Mouse (Mus musculus) 416B (cell line): ENCODE results near the gene Kank1.

ENCODE experiments used
- DNase-seq: peaks from one replicate; pipeline ENCODE4 v3.0.0; 2011; ENCODE audit warnings: low read depth

The Kank1 gene

DNA sequence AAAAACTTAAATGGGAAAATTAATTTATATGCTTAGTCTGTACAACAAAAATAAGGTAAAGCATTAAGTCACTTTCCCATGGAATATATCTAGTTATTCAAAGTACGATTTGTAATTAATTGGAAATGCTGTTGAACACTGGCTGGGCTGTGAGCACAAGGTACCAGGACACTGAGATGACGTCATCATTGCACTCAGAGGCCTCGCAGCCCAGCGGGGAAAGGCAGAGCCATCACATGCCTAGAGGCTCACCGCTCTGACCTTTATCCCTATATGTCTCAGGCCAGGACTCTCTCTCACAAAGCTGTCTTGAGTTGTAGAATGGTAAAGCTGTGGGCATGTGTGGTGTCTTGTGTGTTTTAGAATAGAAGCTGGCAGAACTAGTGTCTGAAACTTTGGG lies 128.9 kb downstream of the Kank1 start:
- DNase-seq = no peak

DNA sequence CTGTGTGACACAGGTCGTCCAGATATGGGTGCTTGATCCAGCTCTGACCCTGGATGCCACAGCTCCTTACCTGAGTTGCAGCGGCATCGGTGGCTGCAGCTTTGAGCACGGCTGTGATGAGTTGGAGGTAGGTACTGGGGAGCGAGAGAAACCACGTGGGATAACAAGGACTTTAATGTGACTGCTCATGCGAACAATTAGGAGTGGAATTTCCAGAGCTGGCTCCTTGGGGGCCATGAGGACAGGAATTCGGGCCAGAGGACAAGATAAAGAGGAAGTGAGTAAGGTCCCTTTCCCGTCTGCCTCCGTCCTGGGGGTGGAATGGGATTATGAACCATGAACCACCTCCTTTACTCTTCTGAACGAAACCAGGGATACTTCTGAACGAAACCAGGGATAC lies 129.8 kb downstream of the Kank1 start:
- DNase-seq = no peak

DNA sequence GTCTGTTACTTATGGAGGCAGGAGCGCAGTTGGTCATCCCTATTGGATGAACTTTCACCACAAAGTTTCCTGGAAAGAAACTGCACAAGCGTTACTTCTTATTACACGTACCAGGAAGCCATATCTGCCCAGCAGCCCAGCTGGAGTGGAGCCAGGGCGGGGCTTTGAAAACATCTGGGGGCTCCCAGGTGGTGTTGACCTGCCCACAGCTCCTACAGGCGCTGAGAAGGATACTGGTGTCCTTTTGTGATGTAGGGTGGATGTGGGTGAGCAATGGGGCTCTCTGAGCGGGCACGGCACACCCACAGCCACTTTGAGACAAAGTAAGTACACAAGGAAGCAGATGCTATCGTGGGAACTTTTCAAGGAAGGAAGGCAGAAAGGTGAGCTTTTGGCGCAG lies 133.7 kb downstream of the Kank1 start:
- no peak for DNase-seq

DNA sequence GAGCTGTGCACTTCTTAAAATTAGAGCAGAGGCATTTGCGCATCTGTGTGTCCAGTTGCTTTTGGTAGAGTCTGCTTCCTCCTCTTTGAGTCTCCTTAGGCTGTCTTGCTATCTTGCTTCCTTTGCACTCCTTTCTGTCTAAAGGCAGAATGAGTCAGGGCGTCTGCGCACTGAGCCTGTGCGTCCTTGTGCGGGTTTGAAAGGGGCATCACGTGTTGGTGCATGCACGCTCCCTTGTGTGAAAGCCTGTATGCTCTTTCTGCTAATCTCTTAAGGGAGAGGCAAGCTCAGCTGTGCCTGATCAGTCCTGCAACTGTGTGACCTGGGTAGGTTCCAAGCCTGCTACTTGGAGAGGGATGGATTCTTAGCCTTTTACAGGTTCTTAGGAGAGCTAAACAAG lies 136.0 kb downstream of the Kank1 start:
- DNase-seq = no peak

DNA sequence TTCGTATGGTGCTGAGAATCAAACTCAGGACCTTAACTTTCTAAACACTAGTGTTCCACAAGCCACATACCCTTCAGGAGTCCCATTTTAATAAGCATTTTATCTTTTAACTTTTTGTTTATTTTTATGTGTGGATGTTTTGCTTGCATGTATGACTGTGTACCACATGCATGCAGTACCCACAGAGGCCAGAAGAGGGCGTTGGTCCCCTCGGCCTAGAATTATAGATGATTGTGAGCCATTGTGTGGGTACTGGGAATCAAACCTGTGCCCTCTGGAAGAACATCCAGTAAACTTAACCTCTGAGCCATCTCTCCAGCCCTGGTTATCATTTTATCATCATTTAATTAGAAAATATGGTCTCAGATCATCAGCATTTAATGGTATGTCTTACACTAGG lies 136.8 kb downstream of the Kank1 start:
- DNase-seq = no peak

DNA sequence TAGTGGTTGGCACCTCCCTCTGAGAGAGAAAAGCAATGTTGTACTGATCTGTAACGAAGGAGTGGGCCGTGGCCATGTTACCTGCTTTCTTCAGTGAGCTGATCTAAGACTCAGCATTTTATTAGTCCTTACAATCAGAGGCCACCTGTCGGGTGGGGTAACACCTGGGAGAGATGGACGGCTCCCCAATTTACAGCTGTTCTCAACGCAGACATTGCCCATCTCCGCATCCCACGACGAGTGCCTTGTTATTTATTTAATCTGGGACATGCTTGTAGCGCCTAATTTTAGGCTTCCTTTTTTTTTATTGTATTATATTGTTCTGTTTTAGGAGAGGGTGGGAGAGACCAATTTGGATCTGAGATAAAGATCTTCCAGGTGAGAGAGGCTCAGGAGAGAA lies 137.4 kb downstream of the Kank1 start:
- no peak for DNase-seq

DNA sequence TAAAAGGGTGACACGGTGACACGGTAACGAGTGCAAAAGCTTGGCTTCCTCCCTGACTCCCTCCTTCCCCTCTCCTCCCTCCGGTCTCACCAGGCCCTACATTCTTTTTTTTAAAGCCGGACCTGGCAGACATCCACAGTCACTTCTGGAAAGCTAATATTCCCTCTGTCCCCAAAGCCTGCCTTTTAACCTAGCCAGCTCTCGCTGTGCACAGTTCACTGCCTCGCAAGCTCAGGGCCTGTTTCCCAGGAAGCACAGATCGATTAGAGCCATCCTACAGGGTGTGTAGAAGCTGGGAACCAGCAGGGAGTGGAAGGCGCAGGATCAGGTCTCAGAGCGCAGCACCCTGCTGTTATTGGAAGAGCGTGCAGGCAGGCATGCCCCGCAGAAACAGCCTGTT lies 138.2 kb downstream of the Kank1 start:
- DNase-seq = no peak

DNA sequence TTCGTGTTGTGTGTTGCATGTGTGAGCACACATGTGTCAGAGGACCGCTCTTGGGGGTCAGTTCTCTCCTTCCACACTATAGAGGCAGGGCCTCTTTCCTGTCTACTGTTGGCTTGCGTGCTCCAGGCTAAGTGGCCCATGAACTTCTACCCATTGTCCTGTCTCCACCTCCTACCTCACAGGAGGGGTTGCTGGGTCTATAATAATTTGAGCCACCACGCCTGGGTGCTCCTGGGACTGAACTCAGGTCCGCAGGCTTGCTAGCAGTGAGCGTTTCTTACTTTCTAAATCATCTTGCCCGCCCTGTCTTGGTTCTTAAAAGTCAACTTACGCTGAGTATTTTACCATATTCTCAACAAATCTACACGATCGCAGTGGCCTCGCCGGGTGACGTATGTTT lies 140.1 kb downstream of the Kank1 start:
- DNase-seq = no peak

DNA sequence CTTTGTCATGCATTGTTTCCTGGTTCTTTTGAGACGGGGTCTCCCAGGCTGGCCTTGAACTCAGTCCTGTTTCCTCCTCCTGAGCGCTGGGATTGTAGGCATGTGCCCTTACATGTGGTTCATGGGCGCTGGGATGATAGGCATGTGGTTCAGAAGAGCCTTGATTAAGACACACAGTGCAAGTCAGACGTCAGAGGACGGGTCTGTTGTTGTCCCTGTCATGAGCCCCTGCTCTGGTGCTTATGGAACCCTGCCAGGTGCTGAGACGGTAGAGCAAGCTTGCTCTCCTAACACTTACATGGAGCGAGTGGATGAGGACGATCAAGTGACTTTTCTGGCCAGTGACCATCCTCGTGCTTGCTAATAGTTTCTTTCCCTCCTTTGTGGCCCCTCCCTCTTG lies 143.9 kb downstream of the Kank1 start:
- no peak for DNase-seq

DNA sequence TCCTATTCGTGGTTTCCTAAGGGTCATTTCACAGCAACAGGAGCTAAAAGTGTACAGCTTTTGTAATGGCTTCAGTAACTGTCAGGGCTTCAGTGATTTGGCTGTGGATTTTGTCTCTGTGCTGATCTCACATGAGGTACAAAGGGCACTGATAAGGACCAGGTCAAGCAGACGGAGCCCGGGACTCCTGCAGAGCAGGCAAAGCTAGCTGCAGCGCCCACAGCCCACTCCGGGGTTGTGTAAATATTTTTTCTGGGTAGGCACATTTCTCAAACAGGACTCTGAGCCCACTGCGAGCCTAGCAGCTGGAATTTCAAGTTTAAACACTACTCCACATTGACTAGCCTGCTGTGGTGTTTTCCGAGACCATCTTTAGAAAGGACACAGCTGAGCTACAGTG lies 145.2 kb downstream of the Kank1 start:
- no peak for DNase-seq

DNA sequence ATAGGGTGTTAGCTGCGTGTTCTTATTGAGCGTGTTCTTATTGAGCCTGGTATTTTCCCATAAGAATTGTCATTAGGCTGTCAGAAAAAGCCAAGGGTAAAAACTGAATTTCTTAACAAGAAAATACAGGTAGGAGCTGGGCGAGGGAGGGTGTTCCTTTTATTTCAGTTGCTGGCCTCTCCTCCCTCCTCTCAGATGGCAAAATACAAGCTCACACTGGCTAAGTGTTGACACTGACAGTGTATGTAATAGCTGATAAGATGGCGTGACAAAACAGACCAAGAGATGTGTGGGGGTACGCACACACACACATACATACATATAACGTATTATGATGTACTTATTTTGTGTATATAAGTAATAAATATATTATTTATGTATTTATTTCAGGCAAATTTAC lies 145.7 kb downstream of the Kank1 start:
- DNase-seq = no peak

DNA sequence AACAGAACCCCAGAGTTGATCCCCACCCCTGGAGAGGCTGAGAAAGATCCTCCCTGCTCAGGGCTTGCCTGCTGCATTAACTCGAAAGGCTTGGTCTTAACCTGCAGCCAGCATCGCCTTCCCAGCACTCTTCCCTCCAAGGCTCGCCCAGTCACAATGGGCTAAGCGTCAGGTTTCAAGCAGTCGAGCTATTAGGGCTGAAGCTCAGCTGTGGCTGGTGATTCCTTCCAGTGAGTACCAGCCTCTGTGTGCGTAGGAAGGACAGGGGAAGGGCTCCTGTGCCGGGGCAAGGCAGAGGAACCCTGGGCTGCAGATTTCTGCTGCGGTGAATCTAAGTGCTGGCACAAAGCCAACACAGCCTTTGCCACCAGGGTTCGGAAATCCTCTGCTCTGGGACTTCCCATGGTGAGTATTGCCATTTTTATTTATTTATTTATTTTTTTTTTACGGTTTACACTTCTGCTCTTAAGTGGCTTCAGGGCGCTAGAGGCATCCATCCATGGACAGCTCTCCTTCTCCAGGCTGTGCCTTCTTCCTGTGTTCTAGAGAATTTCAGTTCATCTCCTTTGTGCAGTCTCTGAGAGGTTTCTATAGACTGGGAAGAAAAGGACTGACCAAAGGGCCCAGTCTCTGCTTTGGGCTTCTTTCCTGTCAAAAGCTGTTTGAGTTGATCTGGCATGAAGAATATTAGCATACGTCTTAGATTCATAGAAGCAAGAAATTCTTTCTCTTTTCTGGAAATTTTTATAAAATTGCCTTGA lies 146.8 kb downstream of the Kank1 start:
- peak; percentile 25 for DNase-seq

DNA sequence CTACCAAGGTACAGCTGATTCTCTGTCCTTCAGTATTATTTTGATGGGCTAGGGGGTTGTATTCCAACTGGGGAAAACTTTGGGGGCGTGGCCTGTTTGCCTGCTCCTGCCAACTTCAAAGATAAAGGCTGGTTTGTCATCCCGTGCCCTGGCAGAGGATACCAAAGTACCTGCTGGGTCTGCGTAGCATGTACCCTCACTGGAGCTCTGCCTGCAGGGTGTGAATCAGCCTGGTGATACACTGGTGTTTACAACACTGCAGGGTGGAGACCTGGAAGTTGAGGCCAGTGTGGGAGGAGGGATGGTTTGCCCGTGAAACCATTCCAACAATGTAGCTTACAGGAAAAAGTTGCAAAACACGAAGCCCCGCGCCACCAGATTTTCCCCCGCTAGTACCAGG lies 149.2 kb downstream of the Kank1 start:
- DNase-seq = no peak

DNA sequence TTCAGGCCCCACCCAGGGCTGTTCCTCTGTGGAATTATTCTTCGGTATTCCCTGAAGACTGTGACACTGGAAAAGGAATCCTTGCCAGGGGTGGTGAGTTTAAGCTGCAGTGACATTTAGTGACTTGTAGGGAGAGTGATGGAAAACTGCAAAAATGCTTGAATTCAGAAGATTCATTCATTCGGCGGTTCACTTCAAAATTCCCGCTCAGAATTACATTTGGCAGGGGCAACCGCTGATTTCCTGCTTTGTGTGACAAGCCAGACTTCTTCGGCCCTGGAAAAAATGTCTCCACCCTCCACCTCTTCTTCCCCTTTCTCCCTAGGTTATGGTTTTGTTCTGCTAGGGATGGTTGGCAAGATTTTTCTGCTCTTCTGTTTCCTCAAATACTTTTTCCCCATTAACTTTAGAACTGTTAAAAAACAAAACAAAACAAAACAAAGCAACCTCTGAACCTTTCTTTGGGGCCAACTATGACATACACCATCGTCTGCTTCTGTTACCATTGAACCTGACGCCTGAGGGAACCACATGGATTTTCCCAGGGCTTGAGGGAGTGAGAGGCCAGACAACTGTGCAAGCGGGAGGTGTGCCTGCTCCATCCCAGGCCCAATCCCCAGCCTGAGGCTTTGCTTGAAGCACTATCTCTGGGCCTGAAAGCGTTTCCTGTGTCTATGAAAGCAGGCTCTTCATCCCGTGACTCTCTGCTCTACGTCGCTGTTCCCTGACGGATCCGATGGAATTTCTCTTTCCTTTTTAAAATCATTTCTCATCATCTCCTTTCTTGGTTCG lies 150.1 kb downstream of the Kank1 start:
- no peak for DNase-seq

DNA sequence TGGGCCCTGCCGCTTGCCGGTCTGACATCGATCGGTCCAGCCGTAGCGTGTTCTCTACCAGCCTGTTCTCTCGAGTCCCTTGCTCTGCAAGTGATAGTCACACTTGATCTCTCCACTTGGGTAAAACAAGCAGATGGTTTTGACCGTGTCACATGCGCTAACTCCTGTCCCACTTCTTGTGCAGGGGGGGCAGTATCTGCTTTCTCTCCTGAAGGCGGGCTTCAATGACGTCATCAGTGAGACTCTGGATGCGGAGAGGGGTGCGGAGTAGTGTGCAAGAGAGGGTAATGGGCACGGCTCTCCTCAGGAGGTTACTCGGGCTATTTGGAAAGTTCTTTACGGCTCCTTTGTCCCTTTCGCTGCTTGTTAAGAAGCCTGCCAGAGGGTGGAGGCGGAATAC lies 151.1 kb downstream of the Kank1 start:
- no peak for DNase-seq

DNA sequence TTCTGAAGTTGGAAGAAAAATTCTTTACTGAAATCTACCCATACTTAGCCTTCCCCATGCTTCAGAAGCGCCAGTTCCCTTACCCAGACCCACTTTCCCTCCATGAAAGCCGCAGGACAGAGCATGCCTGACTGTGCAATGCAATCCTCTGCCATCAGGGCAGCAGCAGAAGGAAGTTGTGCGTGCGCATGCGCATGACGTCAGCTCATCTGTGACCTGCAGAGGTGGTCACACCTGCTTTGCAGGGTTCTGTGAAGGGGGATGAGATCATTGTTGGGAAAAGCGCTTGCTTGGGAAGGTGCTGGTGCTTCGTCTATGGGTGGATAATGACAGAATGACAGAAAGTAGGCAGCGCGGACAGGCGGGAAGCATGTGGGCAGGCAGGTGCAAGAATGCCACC lies 155.4 kb downstream of the Kank1 start:
- DNase-seq = no peak

DNA sequence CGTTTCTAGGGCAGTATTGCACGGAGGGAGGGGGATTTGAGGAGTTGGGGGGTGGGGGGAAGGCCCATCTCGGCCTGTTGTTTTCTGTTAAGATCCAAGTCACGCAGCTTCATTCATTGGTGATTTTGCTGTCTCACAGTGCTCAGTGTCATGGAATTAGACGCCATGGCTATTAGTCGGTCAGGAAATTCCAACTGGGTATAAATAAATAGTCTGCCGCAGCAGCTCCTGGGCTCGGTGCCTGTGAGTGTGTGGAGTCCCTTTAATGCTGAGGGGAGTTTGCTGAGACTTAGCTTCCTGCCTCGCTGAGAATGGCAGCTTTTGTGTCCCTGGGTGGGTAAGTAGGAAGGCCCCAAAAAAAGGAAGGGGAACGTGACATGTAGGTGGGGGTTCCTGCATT lies 158.3 kb downstream of the Kank1 start:
- DNase-seq = no peak

DNA sequence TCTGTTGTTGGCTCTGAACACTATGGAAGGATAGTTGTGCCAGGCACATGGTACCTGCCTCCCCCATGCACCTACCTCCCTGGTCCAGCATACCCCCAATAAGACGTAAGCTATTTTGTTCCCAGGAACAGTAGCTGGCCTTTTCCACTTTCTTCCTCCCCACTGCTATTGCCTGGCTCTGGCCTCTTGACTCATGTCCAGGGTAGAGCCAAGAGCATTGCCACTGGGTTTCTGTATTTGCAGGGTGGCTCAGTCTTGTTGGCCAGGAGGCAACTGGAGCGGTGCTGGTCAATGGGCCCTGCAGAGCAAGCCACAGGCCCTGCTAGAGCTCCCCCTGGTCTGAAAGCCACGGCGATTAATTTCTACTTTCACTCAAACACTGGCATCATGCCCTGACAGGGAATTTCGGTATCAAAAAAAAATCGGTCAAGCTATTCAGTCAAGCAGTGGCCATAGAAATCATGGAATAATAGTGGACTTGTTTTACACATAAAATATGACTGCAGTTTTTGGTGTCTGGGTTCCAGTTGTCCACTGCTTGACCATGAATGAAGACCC lies 160.0 kb downstream of the Kank1 start:
- DNase-seq = no peak

DNA sequence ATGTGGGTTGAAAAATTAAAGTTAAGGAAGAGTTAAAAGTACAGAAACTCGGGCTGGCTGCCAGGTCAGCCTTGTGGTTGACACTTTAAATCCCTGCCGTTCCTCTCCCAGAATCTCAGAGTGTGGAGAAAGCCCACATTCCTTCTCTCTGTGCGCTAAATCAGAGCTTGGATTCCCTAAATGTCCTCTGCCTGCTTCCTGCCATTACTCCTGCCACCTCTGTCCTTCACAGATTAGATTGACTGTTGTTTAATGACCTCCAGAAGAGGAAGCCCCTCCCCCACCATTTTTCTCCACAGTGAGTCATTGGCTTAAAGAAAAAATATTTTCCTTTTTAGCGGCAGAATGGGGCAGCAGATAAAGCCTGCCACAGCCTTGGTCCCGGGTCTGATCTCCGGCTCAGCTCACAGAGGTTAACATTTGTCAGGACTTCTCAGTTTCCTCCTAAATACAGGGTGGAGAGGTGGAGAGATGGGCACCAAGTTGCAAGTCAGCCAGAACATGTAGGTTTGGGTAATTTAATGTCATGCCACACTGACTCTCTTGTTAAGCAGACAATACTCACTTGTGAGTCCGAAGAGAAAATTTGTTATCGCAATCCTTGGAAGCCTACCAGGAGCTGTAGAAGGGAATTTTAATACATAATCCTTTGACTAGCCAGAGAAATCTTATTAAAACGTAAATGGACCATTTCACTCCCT lies 162.9 kb downstream of the Kank1 start:
- DNase-seq = peak; percentile 50

DNA sequence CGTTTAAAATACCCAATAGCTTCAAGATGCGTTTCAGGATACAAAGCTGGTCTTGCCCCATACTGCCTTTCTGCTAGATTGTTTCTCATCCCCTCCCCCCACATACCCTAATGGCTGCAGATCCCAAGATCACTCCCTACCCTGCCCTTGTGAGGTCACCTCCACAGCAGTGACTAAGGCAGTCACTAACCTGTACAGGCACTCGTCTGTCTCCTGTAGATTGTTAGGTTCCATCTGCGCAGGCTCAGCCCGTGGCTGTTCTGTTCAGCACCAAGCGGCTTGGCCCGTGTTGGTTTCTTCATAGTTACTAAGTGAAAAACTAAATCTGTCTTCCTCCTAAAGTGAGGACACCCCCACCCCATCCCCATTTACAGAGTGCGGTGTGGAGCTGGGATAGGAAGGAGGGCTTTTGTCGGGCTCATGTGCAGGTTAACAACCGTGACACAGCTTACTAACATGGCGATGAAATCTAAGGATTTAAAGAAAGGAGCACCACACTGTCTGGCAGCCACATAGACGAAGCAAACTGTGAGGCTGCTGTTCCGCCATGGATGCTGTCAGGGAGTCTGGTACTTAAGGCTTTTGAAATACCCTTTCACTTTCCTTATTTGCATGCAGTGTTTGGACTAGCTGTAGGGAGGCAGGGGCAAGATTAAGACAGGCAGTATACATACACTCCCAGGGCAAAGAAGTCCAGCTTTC lies 163.6 kb downstream of the Kank1 start:
- no peak for DNase-seq

DNA sequence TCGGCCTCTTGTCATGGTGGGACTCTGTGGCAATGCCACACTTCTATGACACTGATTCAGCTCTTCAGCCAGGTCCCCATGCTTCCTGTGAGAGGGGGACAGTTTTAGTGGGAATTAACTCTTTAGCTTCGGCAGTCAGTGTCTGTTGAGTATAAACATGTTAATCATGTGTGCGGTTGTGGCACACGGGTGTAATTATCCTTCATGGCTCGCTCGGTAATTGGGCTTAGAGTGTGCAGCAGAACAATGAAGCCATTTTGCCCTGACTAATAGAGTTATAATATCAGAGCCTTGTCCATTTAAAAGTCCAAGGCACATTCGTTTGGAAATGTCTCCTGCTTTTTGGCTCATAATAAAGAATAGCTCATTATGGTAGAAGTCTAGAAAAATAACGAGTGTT lies 164.7 kb downstream of the Kank1 start:
- DNase-seq = no peak

DNA sequence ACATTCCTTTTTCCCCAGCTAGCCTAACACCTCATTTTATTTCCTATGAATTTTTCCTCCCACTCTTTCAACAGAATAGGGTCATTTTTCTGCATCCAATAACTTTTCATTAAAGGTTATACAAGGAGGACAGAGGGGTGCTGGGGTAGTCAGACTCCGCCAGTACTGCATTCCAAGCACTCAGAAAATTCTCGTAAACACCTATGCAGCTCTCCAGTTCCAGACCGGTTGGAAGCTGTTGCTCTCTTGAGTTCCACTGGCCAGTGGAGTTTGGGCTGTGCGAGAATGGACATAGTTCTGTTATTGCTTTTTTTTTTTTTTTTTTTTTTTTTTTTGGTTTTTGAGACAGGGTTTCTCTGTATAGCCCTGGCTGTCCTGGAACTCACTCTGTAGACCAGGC lies 167.4 kb downstream of the Kank1 start:
- no peak for DNase-seq
